Mouse (Mus musculus): Measurements from ENCODE around the gene AC131692.1. TPM values are rescaled to one million over a fixed set of nuclear protein-coding genes. Genes with fewer than 3 reads are reported as not detected.
A peak's percentile ranks its signal among the peaks of the same experiment; 100 is the strongest.

Gene AC131692.1
- polyA plus RNA-seq, 1 experiment from 2014 or later, result not detected

DNA sequence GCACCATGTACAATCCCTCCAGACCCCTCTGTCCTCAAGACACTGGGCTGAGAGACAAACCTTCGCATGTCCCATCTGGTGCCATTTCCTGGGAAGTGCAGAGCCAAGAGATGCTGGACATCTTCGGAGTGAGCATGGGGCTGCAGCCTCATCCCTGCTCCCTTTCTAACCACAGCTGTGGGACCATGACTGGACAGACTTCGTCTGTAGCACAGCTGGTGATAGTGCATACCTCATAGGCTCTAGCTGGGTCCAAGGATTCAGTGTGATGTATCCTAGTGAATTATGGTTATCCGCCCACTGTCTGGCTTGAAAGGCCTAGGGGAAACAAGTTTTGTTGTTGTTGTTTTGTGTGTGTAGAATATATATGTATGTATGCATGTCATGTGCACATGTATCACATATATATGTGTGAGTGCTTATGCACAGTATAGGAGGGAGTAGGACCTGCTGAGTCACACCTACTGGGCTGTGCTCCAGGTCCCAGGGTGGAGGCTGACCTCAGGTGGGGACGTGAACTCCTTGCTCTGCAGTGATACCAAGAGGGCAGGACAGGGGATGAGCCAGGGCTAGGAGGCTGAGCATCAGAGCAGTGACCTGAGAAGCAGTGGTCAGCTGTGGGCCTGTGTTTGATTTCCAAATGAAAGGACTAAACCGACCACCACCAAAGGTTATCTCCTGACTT, 8.1 kb downstream of the AC131692.1 start:
- Histone ChIP-seq H3K27me3 (no peaks in the 10 kb centered on the region), H3K9ac (replicated peaks) (no peak overlapping the region), H3K4me3 (no peak overlapping the region), H3K36me3 (peaks cover 2% of the 10 kb centered on the region; the same call in 1 of the 2 replicates), H3K4me2 (replicated peaks) (no peak overlapping the region), H3K9me3 (no peaks in the 10 kb centered on the region), H3K27ac (replicated peaks) (no peak overlapping the region), H3K4me1 (no peaks in the 10 kb centered on the region)
- ATAC-seq (ENCODE audit: low FRiP score, low read depth), result no peak
- 82% methylated on average over 6 of the region's 6 CpGs for WGBS

DNA sequence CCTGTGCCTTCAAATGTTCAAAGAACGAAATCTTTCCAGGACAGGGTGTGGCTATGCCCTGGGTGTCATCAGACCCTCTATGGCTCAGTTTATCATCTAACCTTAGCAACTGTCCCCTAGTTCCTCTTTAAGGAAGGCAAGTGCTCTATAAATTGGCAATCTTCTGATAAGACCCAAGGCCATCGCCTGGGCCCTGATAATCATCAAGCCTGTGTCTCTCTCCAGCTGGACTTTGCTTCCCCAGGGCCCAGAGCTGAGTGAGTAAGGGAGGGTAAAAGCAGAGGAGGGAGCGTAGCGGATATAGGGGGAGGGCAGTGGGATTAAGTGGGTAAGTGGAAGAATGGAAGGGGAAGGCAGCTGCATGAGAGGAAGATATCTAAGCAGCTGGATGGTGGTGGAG, 10.3 kb downstream of the AC131692.1 start:
- WGBS, result 71% methylated on average over 4 of the region's 4 CpGs
- no peak overlapping the region for H3K27ac ChIP-seq (replicated peaks)
- no peaks in the 10 kb centered on the region for H3K9me3 ChIP-seq
- no peaks in the 10 kb centered on the region for H3K4me1 ChIP-seq
- H3K9ac ChIP-seq (replicated peaks), result no peak overlapping the region
- no peak for ATAC-seq (ENCODE audit: low FRiP score, low read depth)
- no peaks in the 10 kb centered on the region for H3K27me3 ChIP-seq
- 0 out of 2 replicates have a peak, but pooled peaks cover 2% of the 10 kb centered on the region for H3K36me3 ChIP-seq
- no peak overlapping the region for H3K4me2 ChIP-seq (replicated peaks)
- H3K4me3 ChIP-seq, result no peak overlapping the region

DNA sequence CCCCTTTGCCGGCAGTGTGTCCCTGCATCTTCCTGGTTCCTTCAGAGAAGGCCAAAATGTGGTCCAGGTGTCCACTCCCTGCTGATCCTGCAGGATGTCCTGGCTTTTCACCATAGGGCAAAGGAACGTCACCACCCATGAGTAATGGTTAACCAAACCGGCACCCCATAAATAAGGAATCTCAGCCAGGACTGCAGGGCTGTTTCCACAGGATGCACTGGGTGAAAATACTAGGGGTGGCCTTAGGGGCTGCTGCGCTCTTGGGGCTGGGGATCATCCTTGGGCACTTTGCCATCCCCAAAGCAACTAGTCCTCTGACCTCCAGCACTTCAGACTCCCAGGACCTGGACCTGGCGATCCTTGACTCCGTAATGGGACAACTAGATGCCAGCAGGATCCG, 11.4 kb downstream of the AC131692.1 start, which contains the start of gene Naaladl1:
Gene Naaladl1 (plus strand): TSS at position 197 of the 400 bp plus-strand sequence.
- Histone ChIP-seq H3K4me2 (replicated peaks) (no peak within 1 kb of the TSS), H3K4me1 (no peaks in the 10 kb centered on the region), H3K27me3 (no peaks in the 10 kb centered on the region), H3K9ac (replicated peaks) (no peak within 1 kb of the TSS), H3K4me3 (no peak within 1 kb of the TSS), H3K9me3 (no peaks in the 10 kb centered on the region), H3K27ac (replicated peaks) (no peak within 1 kb of the TSS), H3K36me3 (no peaks in the 10 kb centered on the region)
- ATAC-seq (ENCODE audit: low FRiP score, low read depth), result no peak
- 84% methylated on average over 7 of the region's 7 CpGs for WGBS

DNA sequence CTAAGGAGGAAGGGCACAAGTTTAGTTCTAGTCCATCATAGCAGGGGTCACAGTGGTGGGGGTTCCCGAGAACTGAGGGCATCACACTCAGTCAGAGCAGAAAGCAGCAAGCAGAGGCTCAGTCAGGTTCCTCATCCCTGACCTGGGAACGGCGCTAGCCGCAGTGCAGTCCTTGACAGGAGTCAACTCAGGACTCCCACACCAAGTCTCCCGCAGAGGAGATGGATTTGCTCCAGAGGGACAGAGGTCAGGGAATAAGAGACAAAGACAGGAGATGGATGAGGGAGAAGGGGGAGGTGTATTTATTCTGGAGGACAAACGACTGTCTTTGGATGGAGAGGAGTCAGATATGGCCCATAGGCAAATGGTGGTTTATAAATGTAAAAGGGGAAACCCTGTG, 18.9 kb downstream of the AC131692.1 start:
- 72% methylated on average over 6 of the region's 6 CpGs for whole genome bisulfite sequencing
- peaks cover 12% of the 10 kb centered on the region for H3K4me1 ChIP-seq
- no peak overlapping the region for H3K27ac ChIP-seq (replicated peaks)
- H3K9ac ChIP-seq (replicated peaks), result no peak overlapping the region
- no peak overlapping the region for H3K4me3 ChIP-seq
- H3K36me3 ChIP-seq, result peaks cover 24% of the 10 kb centered on the region
- H3K27me3 ChIP-seq, result no peaks in the 10 kb centered on the region
- no peak overlapping the region for H3K4me2 ChIP-seq (replicated peaks)
- no peak for ATAC-seq (ENCODE audit: low FRiP score, low read depth)
- no peaks in the 10 kb centered on the region for H3K9me3 ChIP-seq

DNA sequence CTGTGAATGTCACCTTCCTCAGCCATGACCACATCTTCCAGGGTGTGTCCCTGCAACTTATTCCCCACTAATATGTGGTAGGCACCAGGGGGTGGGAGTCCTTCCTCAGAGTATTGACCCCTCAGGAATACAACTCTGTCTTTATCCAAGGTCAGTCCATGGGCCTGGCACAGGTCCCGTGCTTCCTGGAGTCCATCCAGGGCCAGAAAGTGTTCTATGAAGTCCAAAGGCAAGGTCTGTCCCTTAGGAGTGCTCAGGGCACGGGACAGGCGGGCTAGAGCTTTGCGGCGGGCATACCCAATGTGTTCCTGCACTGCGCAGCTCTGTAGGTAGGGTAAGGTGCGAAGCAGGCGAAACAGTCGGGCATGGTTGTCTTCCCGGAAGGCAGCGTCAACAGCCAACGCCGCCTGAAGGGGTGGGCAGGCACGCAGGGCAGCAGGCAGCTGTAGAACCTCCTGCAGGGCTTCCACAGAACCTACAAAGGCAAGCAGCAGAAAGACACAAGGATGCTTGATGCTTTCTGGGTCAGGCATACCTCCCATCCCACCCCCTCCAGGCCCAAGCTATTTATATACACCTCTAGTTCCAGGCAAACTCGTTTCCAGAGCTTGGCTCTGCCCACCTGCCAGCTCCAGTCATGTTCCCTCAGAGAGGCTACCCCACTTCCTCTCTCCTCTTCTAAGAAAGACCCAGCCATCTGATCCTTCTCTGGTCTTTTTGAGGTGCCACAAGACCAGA, 22.1 kb downstream of the AC131692.1 start:
- Histone ChIP-seq H3K27ac (replicated peaks) (no peak overlapping the region), H3K9me3 (no peaks in the 10 kb centered on the region), H3K4me2 (replicated peaks) (0 out of 2 replicates have a peak overlapping the region, but pooled peaks have one; percentile 95), H3K9ac (replicated peaks) (no peak overlapping the region), H3K27me3 (no peaks in the 10 kb centered on the region), H3K4me1 (peaks cover 23% of the 10 kb centered on the region), H3K36me3 (peaks cover 24% of the 10 kb centered on the region), H3K4me3 (0 out of 2 replicates have a peak overlapping the region, but pooled peaks have one; percentile 89)
- whole genome bisulfite sequencing, result 94% methylated on average over 15 of the region's 15 CpGs
- ATAC-seq (ENCODE audit: low FRiP score, low read depth), result no peak

DNA sequence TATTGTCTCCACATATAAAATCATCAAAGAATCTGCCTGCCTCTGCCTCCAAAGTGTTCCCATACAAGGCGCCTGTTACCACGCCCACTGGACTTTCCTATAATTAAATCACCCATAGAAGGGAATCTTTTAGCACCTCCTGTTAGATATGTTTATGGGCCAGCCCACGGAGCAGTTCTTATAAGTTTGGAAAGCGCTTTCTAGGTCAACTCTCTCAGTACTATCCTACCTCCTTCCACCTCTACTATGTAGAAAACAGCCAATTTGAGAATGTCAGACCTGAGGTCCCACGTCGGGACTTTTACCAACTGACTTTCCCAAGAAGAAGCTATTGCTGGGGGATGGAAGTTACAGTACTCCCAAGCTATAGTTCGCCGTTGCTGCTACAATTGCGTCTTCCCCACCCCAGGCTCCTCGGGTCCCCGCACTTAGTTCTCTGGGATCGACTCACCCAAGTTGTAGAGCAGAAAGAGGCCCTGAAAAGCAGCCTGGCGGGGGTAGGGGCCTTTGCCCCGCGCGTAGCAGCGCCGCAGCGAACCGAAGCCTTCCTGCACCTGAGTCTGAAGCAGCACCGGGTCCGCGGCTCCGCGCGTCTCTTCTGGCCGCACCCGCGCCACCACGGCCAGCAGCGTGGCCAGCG, 23.2 kb downstream of the AC131692.1 start:
- peak overlapping the region; percentile 96 for H3K27ac ChIP-seq (replicated peaks)
- 5% methylated on average over 32 of the region's 32 CpGs for WGBS
- peaks cover 25% of the 10 kb centered on the region for H3K4me1 ChIP-seq
- peak overlapping the region; percentile 91 for H3K9ac ChIP-seq (replicated peaks)
- no peaks in the 10 kb centered on the region for H3K27me3 ChIP-seq
- H3K4me2 ChIP-seq (replicated peaks), result peak overlapping the region; percentile 95
- ATAC-seq (ENCODE audit: low FRiP score, low read depth), result no peak
- H3K36me3 ChIP-seq, result peaks cover 24% of the 10 kb centered on the region
- H3K9me3 ChIP-seq, result no peaks in the 10 kb centered on the region
- H3K4me3 ChIP-seq, result peak overlapping the region; percentile 89

DNA sequence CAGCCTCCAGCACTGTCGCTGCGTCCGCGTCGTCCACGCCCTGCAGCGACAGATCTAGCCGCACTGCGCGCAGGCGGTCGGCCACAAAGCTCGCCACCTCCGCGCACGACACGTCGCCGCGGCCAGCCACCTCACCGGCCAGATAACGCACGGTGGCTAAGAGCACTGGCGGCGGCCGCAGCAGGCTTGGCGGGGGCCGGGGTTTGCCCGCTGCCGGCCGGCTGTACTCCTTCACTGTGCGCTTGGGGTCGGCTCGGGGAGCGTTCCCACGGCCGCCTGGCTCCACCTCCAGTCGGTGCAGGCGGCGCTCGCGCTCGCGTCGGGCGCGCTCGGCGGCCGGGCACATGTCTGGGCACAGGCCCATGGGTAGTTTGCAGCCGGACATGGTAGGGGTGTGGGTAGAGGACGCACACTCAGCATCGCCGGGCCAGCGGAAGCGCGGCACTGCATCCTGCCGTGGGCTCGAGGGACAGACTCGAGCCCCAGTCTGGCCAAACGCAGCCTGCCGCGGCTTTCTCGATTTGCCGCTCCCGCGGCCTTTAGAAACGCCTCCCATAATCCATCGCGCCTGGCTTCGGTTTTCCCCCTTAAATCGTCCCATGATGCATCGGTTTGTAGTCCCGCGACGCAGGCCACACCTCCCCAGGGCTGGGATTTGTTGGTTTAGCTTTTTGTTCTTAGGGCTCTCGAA, 23.9 kb downstream of the AC131692.1 start, which contains the start of gene Sac3d1:
Gene Sac3d1 (minus strand): TSS at position 665 of the 691 bp plus-strand sequence.
- Histone ChIP-seq H3K27me3 (no peaks in the 10 kb centered on the region), H3K27ac (replicated peaks) (peak within 1 kb of the TSS; percentile 96), H3K4me3 (peak within 1 kb of the TSS; percentile 89), H3K9ac (replicated peaks) (peak within 1 kb of the TSS; percentile 91), H3K4me1 (peaks cover 25% of the 10 kb centered on the region), H3K9me3 (no peaks in the 10 kb centered on the region), H3K36me3 (peaks cover 24% of the 10 kb centered on the region), H3K4me2 (replicated peaks) (peak within 1 kb of the TSS; percentile 95)
- under 1% methylated on average over 62 of the region's 77 CpGs for WGBS
- peak; percentile 88 for ATAC-seq (ENCODE audit: low FRiP score, low read depth)

DNA sequence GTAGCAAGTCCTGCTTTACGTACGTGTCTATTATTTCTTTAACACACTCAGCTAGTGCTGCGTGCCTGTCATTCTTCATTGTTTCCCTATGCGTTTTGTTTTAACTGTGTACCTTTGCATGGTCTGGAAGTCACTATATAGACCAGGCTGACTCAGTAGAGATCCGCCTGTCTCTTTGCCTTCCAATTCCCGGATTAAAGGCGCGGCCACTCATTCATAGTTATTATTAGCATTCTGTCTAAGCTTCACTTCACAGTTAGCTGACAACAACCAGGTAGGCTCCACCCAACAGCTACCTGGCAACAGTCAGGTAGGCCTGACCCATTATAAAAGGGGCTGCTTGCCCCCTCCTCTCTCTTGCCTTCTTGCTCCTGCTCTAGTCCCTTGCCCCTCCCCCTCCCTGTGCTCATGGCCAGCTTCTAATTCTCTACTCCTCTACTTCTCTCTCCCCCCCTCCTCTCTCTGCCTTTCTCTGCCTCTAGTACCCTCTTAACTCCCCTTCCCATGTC, 24.5 kb downstream of the AC131692.1 start:
- Histone ChIP-seq H3K9me3 (no peaks in the 10 kb centered on the region), H3K4me1 (peaks cover 25% of the 10 kb centered on the region), H3K9ac (replicated peaks) (peak overlapping the region; percentile 91), H3K36me3 (peaks cover 24% of the 10 kb centered on the region), H3K27ac (replicated peaks) (peak overlapping the region; percentile 96), H3K4me2 (replicated peaks) (peak overlapping the region; percentile 95), H3K4me3 (peak overlapping the region; percentile 89), H3K27me3 (no peaks in the 10 kb centered on the region)
- under 1% methylated on average over 8 of the region's 8 CpGs for WGBS
- ATAC-seq (ENCODE audit: low FRiP score, low read depth), result peak; percentile 44

DNA sequence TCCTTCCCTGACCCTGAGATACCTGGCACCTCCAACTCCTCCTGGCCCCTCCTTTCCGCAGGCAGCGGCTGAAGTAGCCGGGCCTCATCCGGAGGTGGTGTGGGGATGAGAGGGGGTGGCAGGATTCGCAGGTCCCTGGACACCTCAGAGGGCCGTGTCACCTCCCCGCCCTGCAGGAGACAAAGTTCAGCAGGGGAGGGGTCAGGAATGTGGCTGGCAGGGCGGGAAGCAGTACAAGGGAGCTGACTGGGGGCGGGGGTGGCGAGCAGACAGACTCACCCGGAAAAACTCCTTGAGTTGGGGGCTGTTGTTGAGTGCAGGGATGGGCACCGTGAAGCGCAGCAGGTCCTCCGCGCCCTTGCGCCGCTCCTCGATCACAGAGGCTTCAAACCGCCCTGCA, 27.5 kb downstream of the AC131692.1 start:
- 32% methylated on average over 15 of the region's 19 CpGs for whole genome bisulfite sequencing
- Histone ChIP-seq H3K4me3 (no peak overlapping the region), H3K9ac (replicated peaks) (no peak overlapping the region), H3K27me3 (no peaks in the 10 kb centered on the region), H3K4me1 (peaks cover 21% of the 10 kb centered on the region), H3K4me2 (replicated peaks) (no peak overlapping the region), H3K27ac (replicated peaks) (no peak overlapping the region), H3K9me3 (no peaks in the 10 kb centered on the region), H3K36me3 (no peaks in the 10 kb centered on the region; the same call in 1 of the 2 replicates)
- no peak for ATAC-seq (ENCODE audit: low FRiP score, low read depth)

DNA sequence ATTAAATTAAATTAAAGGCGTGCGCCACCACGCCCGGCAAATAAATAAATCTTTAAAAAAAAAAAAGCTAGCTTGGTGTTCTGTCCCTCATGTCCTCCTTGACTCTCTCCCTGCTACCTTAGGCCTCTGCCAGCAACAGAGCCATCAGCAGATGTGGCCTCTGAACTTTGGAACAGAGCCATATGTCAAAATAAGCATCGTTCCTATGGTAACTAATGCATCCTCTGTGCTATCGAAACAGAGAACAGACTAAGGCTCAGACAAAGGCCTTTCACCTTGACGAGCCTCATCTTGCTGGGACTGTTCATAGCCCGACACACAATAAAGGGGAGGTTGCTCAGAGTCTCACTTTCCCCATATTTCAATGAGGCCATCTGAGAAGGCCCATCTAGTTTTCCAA, 29.1 kb downstream of the AC131692.1 start:
- Histone ChIP-seq H3K4me1 (peaks cover 15% of the 10 kb centered on the region), H3K9me3 (no peaks in the 10 kb centered on the region), H3K9ac (replicated peaks) (no peak overlapping the region), H3K4me3 (no peak overlapping the region), H3K27ac (replicated peaks) (no peak overlapping the region), H3K36me3 (no peaks in the 10 kb centered on the region; the same call in 1 of the 2 replicates), H3K27me3 (no peaks in the 10 kb centered on the region), H3K4me2 (replicated peaks) (no peak overlapping the region)
- 82% methylated on average over 8 of the region's 8 CpGs for WGBS
- ATAC-seq (ENCODE audit: low FRiP score, low read depth), result no peak

DNA sequence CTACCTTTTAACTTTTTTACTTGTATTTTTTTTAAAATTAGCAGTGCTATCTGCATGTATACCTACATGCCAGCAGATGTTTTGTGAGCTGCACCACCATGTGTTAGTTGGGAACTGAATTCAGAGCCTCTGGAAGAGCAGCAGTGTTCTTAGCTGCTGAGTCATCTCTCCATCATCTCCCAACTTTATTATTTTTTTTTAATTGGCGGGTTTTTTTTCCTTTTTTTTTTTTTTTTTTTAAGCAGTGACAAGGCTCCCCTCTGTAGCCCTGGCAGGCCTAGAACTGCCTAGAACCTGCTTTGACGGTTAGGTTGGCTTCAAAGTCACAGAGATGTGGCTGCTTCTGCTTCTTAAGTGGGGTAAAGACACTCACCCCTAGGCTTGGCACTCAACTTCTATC, 30.7 kb downstream of the AC131692.1 start:
- Histone ChIP-seq H3K4me3 (no peak overlapping the region), H3K4me2 (replicated peaks) (no peak overlapping the region), H3K4me1 (peaks cover 7% of the 10 kb centered on the region; the same call in 1 of the 2 replicates), H3K9me3 (no peaks in the 10 kb centered on the region), H3K27me3 (no peaks in the 10 kb centered on the region), H3K9ac (replicated peaks) (no peak overlapping the region), H3K27ac (replicated peaks) (no peak overlapping the region), H3K36me3 (no peaks in the 10 kb centered on the region; the same call in 1 of the 2 replicates)
- WGBS, result 76% methylated on average over 2 of the region's 2 CpGs
- ATAC-seq (ENCODE audit: low FRiP score, low read depth), result no peak

All from midbrain, embryonic 12.5 days (tissue).